Mouse (Mus musculus) MEL (cell line): Measurements from ENCODE around the gene Olfr56. TPM values are rescaled to one million over a fixed set of nuclear protein-coding genes. Genes with fewer than 3 reads are reported as not detected.

Experiments used
- DNase-seq: peaks from one replicate; pipeline ENCODE4 v3.0.0; 2011; ENCODE audit warnings: low read depth, low spot score
- H3K27ac ChIP-seq: 2 replicates; pipeline ENCODE4 v1.5.1; 2012; ENCODE audit warnings: low read depth, mild to moderate bottlenecking, control low read depth, low read length, moderate library complexity; ENCODE audit not compliant: control insufficient read depth
- H3K27me3 ChIP-seq, 2 experiments: fragments of 150-350 bp in 1 of 2; sonication (generic) in 1 of 2; 2 replicates each; pipeline ENCODE4 v1.6.1; 2012; ENCODE audit warnings: low read length in 2 of 2, mild to moderate bottlenecking in 2 of 2, improper control_type of control experiment in 1 of 2, moderate library complexity in 1 of 2; ENCODE audit not compliant: insufficient read depth in 2 of 2, control insufficient read depth in 1 of 2
- H3K36me3 ChIP-seq, 2 experiments: 2 replicates each; pipeline ENCODE4 v1.6.1; 2012 to 2014; ENCODE audit warnings: low read length in 2 of 2, improper control_type of control experiment in 1 of 2, inconsistent platforms in 1 of 2, mild to moderate bottlenecking in 1 of 2; ENCODE audit not compliant: insufficient read depth in 2 of 2, control insufficient read depth in 1 of 2
- H3K4me1 ChIP-seq, 2 experiments: fragments of 150-350 bp in 1 of 2; sonication (generic) in 1 of 2; 2 replicates each; pipeline ENCODE4 v1.6.1; 2012; ENCODE audit warnings: low read length in 2 of 2, improper control_type of control experiment in 1 of 2, mild to moderate bottlenecking in 1 of 2; ENCODE audit not compliant: insufficient read depth in 2 of 2, control insufficient read depth in 1 of 2
- H3K4me3 ChIP-seq, 2 experiments: fragments of 150-350 bp in 1 of 2; sonication (generic) in 1 of 2; 2 replicates each; pipeline ENCODE4 v1.5.1; 2012; ENCODE audit warnings: low read depth in 2 of 2, low read length in 2 of 2, mild to moderate bottlenecking in 2 of 2, moderate library complexity in 2 of 2, control low read depth in 1 of 2, improper control_type of control experiment in 1 of 2; ENCODE audit not compliant: control insufficient read depth in 1 of 2, insufficient read depth in 1 of 2
- H3K79me2 ChIP-seq: 2 replicates; pipeline ENCODE4 v1.6.1; 2012; ENCODE audit warnings: mild to moderate bottlenecking, low read length, moderate library complexity; ENCODE audit not compliant: control insufficient read depth, poor library complexity, insufficient read depth
- H3K9ac ChIP-seq: 2 replicates; pipeline ENCODE4 v1.6.1; 2012; ENCODE audit warnings: low read depth, mild to moderate bottlenecking, control low read depth, low read length, moderate library complexity; ENCODE audit not compliant: control insufficient read depth, poor library complexity, severe bottlenecking
- H3K9me3 ChIP-seq: fragments of 150-350 bp; sonication (generic); replicated peaks from 2 replicates; pipeline ENCODE4 v1.6.1; 2012; ENCODE audit warnings: mild to moderate bottlenecking, low read length, improper control_type of control experiment, moderate library complexity; ENCODE audit not compliant: insufficient read depth
- BHLHE40 ChIP-seq: IDR thresholded peaks from 2 replicates; pipeline ENCODE4 v1.6.1; 2012; ENCODE audit warnings: low read depth, mild to moderate bottlenecking, inconsistent platforms, low read length, improper control_type of control experiment, borderline replicate concordance
- CTCF ChIP-seq, 3 experiments: IDR thresholded peaks in 2 of 3; conservative IDR thresholded peaks in 1 of 3; 2 replicates each; pipeline ENCODE4 v1.5.1; 2011 to 2012; ENCODE audit warnings: low read length in 3 of 3, low read depth in 2 of 3, mild to moderate bottlenecking in 2 of 3, improper control_type of control experiment in 1 of 3, inconsistent platforms in 1 of 3, mixed read lengths in 1 of 3, moderate library complexity in 1 of 3; ENCODE audit not compliant: control insufficient read depth in 1 of 3, insufficient read depth in 1 of 3, poor library complexity in 1 of 3, severe bottlenecking in 1 of 3
- E2F4 ChIP-seq: IDR thresholded peaks from 2 replicates; pipeline ENCODE4 v1.6.1; 2011; ENCODE audit warnings: low read depth, low read length, improper control_type of control experiment, borderline replicate concordance
- ELF1 ChIP-seq: IDR thresholded peaks from 2 replicates; pipeline ENCODE4 v1.6.1; 2014; ENCODE audit warnings: low read depth, mild to moderate bottlenecking, inconsistent platforms, low read length, improper control_type of control experiment, moderate library complexity
- EP300 ChIP-seq, 2 experiments: IDR thresholded peaks; 2 replicates each; pipeline ENCODE4 v1.6.1; 2011; ENCODE audit warnings: improper control_type of control experiment in 2 of 2, low read length in 2 of 2, low read depth in 1 of 2, mild to moderate bottlenecking in 1 of 2
- GABPA ChIP-seq: IDR thresholded peaks from 2 replicates; pipeline ENCODE4 v1.6.1; 2012; ENCODE audit warnings: low read depth, mild to moderate bottlenecking, inconsistent platforms, low read length, improper control_type of control experiment, moderate library complexity
- HCFC1 ChIP-seq: IDR thresholded peaks from 2 replicates; pipeline ENCODE4 v1.6.1; 2012; ENCODE audit warnings: low read depth, mild to moderate bottlenecking, inconsistent platforms, low read length, improper control_type of control experiment, moderate library complexity
- JUND ChIP-seq: IDR thresholded peaks from 2 replicates; pipeline ENCODE4 v1.6.1; 2011; ENCODE audit warnings: low read depth, mild to moderate bottlenecking, improper control_type of control experiment, low read length
- MAFK ChIP-seq: IDR thresholded peaks from 2 replicates; pipeline ENCODE4 v1.6.1; 2011; ENCODE audit warnings: low read depth, mild to moderate bottlenecking, low read length, improper control_type of control experiment, borderline replicate concordance
- MAZ ChIP-seq: IDR thresholded peaks from 2 replicates; pipeline ENCODE4 v1.6.1; 2012; ENCODE audit warnings: low read depth, mild to moderate bottlenecking, inconsistent platforms, low read length, improper control_type of control experiment
- MEF2A ChIP-seq: IDR thresholded peaks from 2 replicates; pipeline ENCODE4 v1.6.1; 2014; ENCODE audit warnings: low read depth, mild to moderate bottlenecking, inconsistent platforms, low read length, improper control_type of control experiment; ENCODE audit not compliant: poor library complexity, insufficient replicate concordance, severe bottlenecking; ENCODE audit errors: extremely low read depth
- MYC ChIP-seq: IDR thresholded peaks from 2 replicates; pipeline ENCODE4 v1.6.1; 2011; ENCODE audit warnings: low read depth, mild to moderate bottlenecking, low read length, improper control_type of control experiment, moderate library complexity
- NELFE ChIP-seq: IDR thresholded peaks from 2 replicates; pipeline ENCODE4 v1.6.1; 2011; ENCODE audit warnings: low read depth, low read length, improper control_type of control experiment
- NRF1 ChIP-seq: IDR thresholded peaks from 2 replicates; pipeline ENCODE4 v1.6.1; 2014; ENCODE audit warnings: low read depth, mild to moderate bottlenecking, inconsistent platforms, low read length, improper control_type of control experiment, moderate library complexity; ENCODE audit not compliant: poor library complexity, insufficient read depth, severe bottlenecking
- POLR2A ChIP-seq, 2 experiments: IDR thresholded peaks; 2 replicates each; pipeline ENCODE4 v1.6.1; 2011 to 2012; ENCODE audit warnings: low read length in 2 of 2, mild to moderate bottlenecking in 2 of 2, control low read depth in 1 of 2, improper control_type of control experiment in 1 of 2, low read depth in 1 of 2, moderate library complexity in 1 of 2; ENCODE audit not compliant: control insufficient read depth in 1 of 2, insufficient read depth in 1 of 2, poor library complexity in 1 of 2
- RAD21 ChIP-seq: IDR thresholded peaks from 2 replicates; pipeline ENCODE4 v1.6.1; 2011; ENCODE audit warnings: mild to moderate bottlenecking, low read depth, low read length, improper control_type of control experiment
- RCOR1 ChIP-seq: IDR thresholded peaks from 2 replicates; pipeline ENCODE4 v1.6.1; 2012; ENCODE audit warnings: low read depth, mild to moderate bottlenecking, inconsistent platforms, low read length, improper control_type of control experiment
- SMC3 ChIP-seq: IDR thresholded peaks from 2 replicates; pipeline ENCODE4 v1.6.1; 2011; ENCODE audit warnings: low read depth, low read length, improper control_type of control experiment
- TBP ChIP-seq: IDR thresholded peaks from 2 replicates; pipeline ENCODE4 v1.8.0; 2011; ENCODE audit warnings: low read depth, low read length, improper control_type of control experiment
- UBTF ChIP-seq: IDR thresholded peaks from 2 replicates; pipeline ENCODE4 v1.6.1; 2012; ENCODE audit warnings: low read depth, mild to moderate bottlenecking, inconsistent platforms, low read length, improper control_type of control experiment, moderate library complexity, borderline replicate concordance; ENCODE audit not compliant: insufficient read depth
- USF2 ChIP-seq, 2 experiments: IDR thresholded peaks; 2 replicates each; pipeline ENCODE4 v1.6.1; 2011 to 2012; ENCODE audit warnings: improper control_type of control experiment in 2 of 2, low read length in 2 of 2, borderline replicate concordance in 1 of 2, inconsistent platforms in 1 of 2, low read depth in 1 of 2, mild to moderate bottlenecking in 1 of 2; ENCODE audit not compliant: insufficient read depth in 1 of 2
- ZC3H11A ChIP-seq: IDR thresholded peaks from 2 replicates; pipeline ENCODE4 v1.6.1; 2012; ENCODE audit warnings: low read depth, mild to moderate bottlenecking, inconsistent platforms, low read length, improper control_type of control experiment
- ZNF384 ChIP-seq: IDR thresholded peaks from 2 replicates; pipeline ENCODE4 v1.6.1; 2012; ENCODE audit warnings: low read depth, mild to moderate bottlenecking, inconsistent platforms, low read length, improper control_type of control experiment
- polyA plus RNA-seq, 2 experiments: library from polyadenylated mRNA; stranded (reverse) in 1 of 2; unstranded in 1 of 2; fragments of >175 nt in 1 of 2; fragments of >200 nt in 1 of 2; gene quantifications; 2 replicates each; pipeline versions ENCODE4 v1.2.1 to v1.2.4; 2012; ENCODE audit warnings: low replicate concordance in 2 of 2, low read depth in 1 of 2; ENCODE audit not compliant: insufficient read length in 2 of 2, insufficient read depth in 1 of 2, missing spikeins in 1 of 2
- total RNA-seq: library from RNA; depleted of rRNA; stranded (reverse); fragments of 300-350 nt; gene quantifications from 2 replicates; pipeline ENCODE4 v1.2.3, GENCODE M21; 2012

Gene Olfr56
- total and polyA plus RNA-seq, 3 experiments, result 0.58 to 0.92 TPM; not detected in 1

DNA sequence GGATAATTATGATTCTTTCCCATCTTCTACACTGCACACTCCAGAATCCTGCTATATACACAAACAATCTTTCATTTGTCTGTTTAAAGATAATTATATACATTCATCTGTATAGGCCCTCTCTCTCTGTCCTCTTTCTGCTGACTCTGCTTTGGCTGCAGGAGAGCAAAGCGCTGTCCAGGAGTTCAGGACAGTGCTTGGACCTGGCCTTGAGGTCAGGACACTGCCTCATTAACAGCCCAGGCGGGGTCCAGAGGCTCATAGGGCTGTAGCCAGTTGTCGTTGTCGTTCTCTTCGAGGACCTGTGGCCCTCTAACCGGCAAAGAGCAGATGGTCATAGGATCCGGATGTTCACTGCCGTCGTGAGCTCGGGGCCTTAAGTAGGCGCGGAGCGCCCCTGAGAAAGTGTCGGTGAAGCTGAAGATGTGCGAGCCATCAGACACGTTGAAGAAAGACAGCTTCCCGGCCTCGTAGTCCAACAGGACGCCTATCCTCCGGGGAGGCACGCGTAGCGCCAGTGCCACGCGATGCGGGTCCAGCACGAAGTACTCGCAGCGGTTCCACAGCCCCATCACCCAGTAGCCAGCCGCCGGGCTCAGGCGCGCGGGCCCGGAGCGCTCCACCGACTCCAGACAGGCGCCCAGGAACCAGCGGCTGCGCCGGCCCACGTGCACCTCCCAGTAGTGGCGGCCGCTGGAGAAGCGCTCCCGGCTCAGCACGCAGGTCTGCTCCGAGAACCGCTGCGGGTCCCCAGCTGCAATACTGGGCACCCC, 190.3 kb downstream of the Olfr56 start:
- H3K4me1 ChIP-seq, result no peaks in the 10 kb centered on the region
- TF ChIP-seq NRF1, result no peak
- TF ChIP-seq CTCF (IDR thresholded peaks at IDR 0.05 in 2 of 3, conservative IDR thresholded peaks at IDR 0.05 in 1 of 3; ENCODE audit: control insufficient read depth in 1 of 3, insufficient read depth in 1 of 3, low read depth in 2 of 3, low read length in 3 of 3, poor library complexity in 1 of 3, severe bottlenecking in 1 of 3), result no peak
- TF ChIP-seq HCFC1, result no peak
- TF ChIP-seq POLR2A (IDR thresholded peaks at IDR 0.05; ENCODE audit: control insufficient read depth in 1 of 2, insufficient read depth in 1 of 2, low read depth in 1 of 2, low read length in 2 of 2, poor library complexity in 1 of 2), result no peak
- TF ChIP-seq RCOR1, result no peak
- TF ChIP-seq MAFK, result no peak
- no peak for TF ChIP-seq MYC
- no peak overlapping the region for H3K9ac ChIP-seq
- H3K4me3 ChIP-seq, result no peak overlapping the region
- no peak for DNase-seq
- H3K36me3 ChIP-seq, result no peaks in the 10 kb centered on the region
- no peaks in the 10 kb centered on the region for H3K9me3 ChIP-seq
- no peaks in the 10 kb centered on the region for H3K79me2 ChIP-seq
- H3K27ac ChIP-seq, result no peak overlapping the region
- H3K27me3 ChIP-seq, result peaks cover 0 to 1% of the 10 kb centered on the region in 2 experiments; a peak in 1 of 4 replicates

- no peaks in the 10 kb centered on the region for H3K79me2 ChIP-seq
- no peak overlapping the region for H3K4me3 ChIP-seq
- peaks cover 0 to 3% of the 10 kb centered on the region in 2 experiments; a peak in 1 of 4 replicates for H3K27me3 ChIP-seq
- peak; percentile 19 for DNase-seq
- no peaks in the 10 kb centered on the region for H3K36me3 ChIP-seq
- no peak overlapping the region for H3K27ac ChIP-seq
- no peaks in the 10 kb centered on the region for H3K4me1 ChIP-seq
- H3K9ac ChIP-seq, result no peak overlapping the region
- no peaks in the 10 kb centered on the region for H3K9me3 ChIP-seq
- TF ChIP-seq MAZ, result no peak
- TF ChIP-seq RCOR1, result no peak
- no peak for TF ChIP-seq USF2 (IDR thresholded peaks at IDR 0.05; ENCODE audit: borderline replicate concordance in 1 of 2, insufficient read depth in 1 of 2, low read depth in 1 of 2, low read length in 2 of 2)
- TF ChIP-seq E2F4, result no peak
- no peak for TF ChIP-seq BHLHE40
- no peak for TF ChIP-seq EP300 (IDR thresholded peaks at IDR 0.05; ENCODE audit: low read depth in 1 of 2, low read length in 2 of 2)
- TF ChIP-seq MEF2A, result no peak
- TF ChIP-seq NELFE, result no peak
- TF ChIP-seq ZC3H11A, result no peak
- TF ChIP-seq SMC3, result no peak
- TF ChIP-seq RAD21, result no peak
- no peak for TF ChIP-seq UBTF
- TF ChIP-seq CTCF (IDR thresholded peaks at IDR 0.05 in 2 of 3, conservative IDR thresholded peaks at IDR 0.05 in 1 of 3; ENCODE audit: control insufficient read depth in 1 of 3, insufficient read depth in 1 of 3, low read depth in 2 of 3, low read length in 3 of 3, poor library complexity in 1 of 3, severe bottlenecking in 1 of 3), result no peak
- TF ChIP-seq TBP, result no peak
- no peak for TF ChIP-seq ELF1
- TF ChIP-seq ZNF384, result no peak
- TF ChIP-seq JUND, result no peak
- TF ChIP-seq GABPA, result no peak
These were observed 191.9 kb downstream of the Olfr56 start for GRCm38 (mm10) chr11:49170576-49170975.
